Mouse (Mus musculus): ENCODE data around the gene Cisd1. TPM values are rescaled to one million over a fixed set of nuclear protein-coding genes. Genes with fewer than 3 reads are reported as not detected.

Gene Cisd1
- 56.1 and 106 TPM in 2 replicates for polyA plus RNA-seq (2012; rRNA removed; ENCODE audit: low replicate concordance)

DNA sequence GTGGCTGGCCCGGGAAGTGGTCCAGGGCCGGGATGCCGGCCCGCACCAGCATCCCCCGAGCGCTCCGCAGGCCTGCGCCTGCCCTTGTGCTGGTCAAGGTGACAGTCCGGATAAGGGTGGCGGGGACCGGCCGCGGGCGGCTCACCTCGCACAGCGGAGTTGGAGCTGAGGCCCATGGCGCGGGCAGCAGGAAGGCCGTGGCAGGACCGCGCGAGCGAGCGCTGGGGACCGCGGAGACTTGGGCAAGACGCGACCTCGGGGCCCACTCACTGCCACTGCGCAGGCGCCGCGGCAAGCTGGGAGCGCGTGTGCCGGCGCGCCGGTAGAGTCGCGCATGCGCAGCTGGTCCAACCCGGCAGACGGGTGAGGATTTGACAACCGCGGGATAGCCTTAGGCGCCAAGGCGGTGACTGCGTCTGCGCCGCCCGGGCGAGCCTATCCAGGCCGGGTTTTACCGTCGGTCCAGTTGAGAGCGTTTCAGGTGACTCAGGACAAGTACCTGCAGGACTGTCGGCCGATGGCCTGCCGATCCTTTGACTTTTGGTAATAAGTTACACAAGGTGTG lies at the start of gene Cisd1:
Cisd1 (minus strand) TSS at position 376 of the 565 bp plus-strand sequence.

GRCm38 (mm10) chr10:71347509-71347949 lies 2.8 kb upstream of the Cisd1 start, which contains the start of gene Ipmk:
Gene Ipmk, plus strand, starts transcription at chr10:71347763.

DNA sequence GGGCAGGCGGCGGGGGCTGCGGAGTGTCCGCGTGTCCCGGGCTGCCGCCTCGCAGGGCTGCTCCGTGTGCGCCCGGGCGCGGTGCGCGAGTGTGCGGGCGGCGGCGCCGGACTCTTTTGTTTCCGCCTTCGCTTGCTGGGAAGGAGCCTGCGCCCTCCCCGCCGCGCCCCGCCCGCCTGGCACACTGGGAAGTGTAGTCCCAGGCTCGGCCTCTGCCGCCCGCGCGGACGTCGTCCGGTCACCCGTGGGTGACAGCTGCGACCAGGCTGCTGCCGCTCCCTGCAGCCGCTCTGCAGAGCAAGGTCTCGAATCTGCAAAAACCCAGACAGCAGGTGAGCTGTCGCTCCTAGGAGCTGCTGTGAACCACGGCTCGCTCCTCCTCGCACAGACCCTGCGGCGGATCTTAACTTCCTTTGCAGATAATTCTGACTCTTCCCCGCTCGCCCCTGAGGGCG lies 59.6 kb downstream of the Cisd1 start, which contains the start of gene Ube2d1:
Ube2d1 (minus strand) TSS at position 137 of the 455 bp plus-strand sequence.

Other genes starting within 250 kb of the Cisd1 start
- gene Bicc1, start 185.3 kb downstream of the Cisd1 start, polyA plus RNA-seq (2012; rRNA removed; ENCODE audit: low replicate concordance) = 14.1 and 40.8 TPM in 2 replicates
- 4.7 and 8.8 TPM in 2 replicates for gene Tfam, start 106.7 kb downstream of the Cisd1 start, polyA plus RNA-seq (2012; rRNA removed; ENCODE audit: low replicate concordance)
- 29.5 and 47.8 TPM in 2 replicates for gene Ube2d1, start 59.7 kb downstream of the Cisd1 start, polyA plus RNA-seq (2012; rRNA removed; ENCODE audit: low replicate concordance)
- 4.7 and 7.1 TPM in 2 replicates for gene Ipmk, start 2.8 kb upstream of the Cisd1 start, polyA plus RNA-seq (2012; rRNA removed; ENCODE audit: low replicate concordance)